Comparison of ENCODE assay signal across 9 mouse cellular contexts in the genomic region with DNA sequence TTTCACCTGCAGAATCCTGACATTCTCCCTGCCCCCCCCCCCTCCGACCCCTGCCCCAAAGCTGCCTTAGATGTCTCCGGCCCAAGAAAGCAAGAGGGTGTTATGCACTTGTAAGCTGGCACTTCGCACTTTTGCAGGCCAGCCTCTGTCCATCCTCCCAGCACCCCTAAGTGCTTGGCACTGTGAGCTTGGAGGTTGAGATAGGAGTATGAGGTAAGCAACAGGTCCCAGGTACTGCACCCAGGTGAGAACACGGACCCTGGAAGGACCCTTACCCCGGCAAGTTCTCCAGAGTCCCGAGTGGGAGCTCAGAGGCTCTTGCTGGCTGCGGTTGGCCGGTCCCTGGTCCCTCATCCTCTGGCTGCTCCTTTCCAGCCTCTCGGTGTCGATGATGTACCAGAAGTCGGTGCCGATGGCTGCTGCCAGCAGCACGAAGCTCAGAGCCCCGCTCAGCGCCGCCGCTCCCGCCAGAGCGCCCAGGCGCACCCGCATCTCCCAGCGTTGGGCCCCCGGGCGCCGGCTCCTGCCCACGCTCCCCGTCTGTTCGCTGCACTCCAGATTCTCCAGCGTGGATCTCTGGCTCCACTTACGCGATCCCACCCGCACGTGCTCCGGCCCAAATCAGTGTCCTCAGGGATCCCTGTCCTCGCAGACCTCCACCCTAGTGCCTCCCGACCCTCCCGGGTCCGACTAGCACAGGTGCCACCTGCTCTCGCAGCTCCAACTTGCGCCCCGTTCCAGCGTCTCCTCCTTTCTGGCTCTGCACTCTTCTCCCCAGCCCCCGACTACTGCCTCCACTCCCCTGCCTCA. TPM values are rescaled to one million over a fixed set of nuclear protein-coding genes. Genes with fewer than 3 reads are reported as not detected.
A peak's percentile ranks its signal among the peaks of the same experiment; 100 is the strongest.
DNase-seq lines count a peak whose midpoint lies in the region; ATAC-seq and TF ChIP-seq lines count a peak whose summit lies in the region.
"Had no signal": no experiment of that assay in that cellular context is flagged by ENCODE, and none has a peak within 500 bp of the region (broad histone marks: within the 10 kb centered on the region; RNA-seq: fewer than 3 reads in every experiment).

No protein-coding gene starts in this region.

- H3K36me3 ChIP-seq in hindbrain, embryonic 13.5 days: no peaks in the 10 kb centered on the region
- no peaks in the 10 kb centered on the region for H3K36me3 ChIP-seq in limb, embryonic 11.5 days (ENCODE audit: control insufficient read depth, insufficient read depth, low read length)
- H3K36me3 ChIP-seq in small intestine, adult 2 months (ENCODE audit: control insufficient read depth, insufficient read depth, low read length): no peaks in the 10 kb centered on the region

- WGBS in hindbrain, embryonic 13.5 days: 6% methylated on average over 42 of the region's 43 CpGs
- WGBS in limb, embryonic 11.5 days: 4% methylated on average over 39 of the region's 43 CpGs
- 6% methylated on average over 43 of the region's 43 CpGs for WGBS in small intestine, adult 2 months

- peak; percentile 80 for DNase-seq in heart, adult 11 months
- no peak for DNase-seq in heart, adult 8-10 months (ENCODE audit: low spot score)
- peak; percentile 62 for DNase-seq in brain, adult 2 months (ENCODE audit: low read depth, low spot score)
- DNase-seq in limb, embryonic 11.5 days (ENCODE audit: low spot score): no peak
- no peak for DNase-seq in natural killer cell, adult 2 months (ENCODE audit: low spot score in 2 of 2)
- no peak for DNase-seq in kidney, adult 11 months

- H3K27me3 ChIP-seq in hindbrain, embryonic 13.5 days: peaks cover 61% of the 10 kb centered on the region
- H3K27me3 ChIP-seq in limb, embryonic 11.5 days (ENCODE audit: control insufficient read depth, insufficient read depth, low read length): peaks cover 31% of the 10 kb centered on the region
- H3K27me3 ChIP-seq in small intestine, adult 2 months (ENCODE audit: control insufficient read depth, insufficient read depth, low read length): peaks cover 11% of the 10 kb centered on the region; the same call in 1 of the 2 replicates

- H3K9me3 ChIP-seq in hindbrain, embryonic 13.5 days: no peaks in the 10 kb centered on the region
- no peaks in the 10 kb centered on the region for H3K9me3 ChIP-seq in limb, embryonic 11.5 days (ENCODE audit: control insufficient read depth, low read length)

- H3K27ac ChIP-seq in hindbrain, embryonic 13.5 days: no peak overlapping the region
- no peak overlapping the region for H3K27ac ChIP-seq in limb, embryonic 11.5 days (replicated peaks; ENCODE audit: low read depth, low read length)
- H3K27ac ChIP-seq in small intestine, adult 2 months (ENCODE audit: insufficient read depth, low read depth, low read length): no peak overlapping the region

- TF ChIP-seq CTCF in small intestine, adult 2 months (IDR thresholded peaks at IDR 0.05; ENCODE audit: extremely low read depth, insufficient read length, insufficient replicate concordance, low read depth, low read length): no peak

- ATAC-seq in hindbrain, embryonic 13.5 days (ENCODE audit: low FRiP score): no peak
- ATAC-seq in limb, embryonic 11.5 days (ENCODE audit: insufficient number of reproducible peaks, low FRiP score, low TSS enrichment, low read depth): no peak

- peak overlapping the region; percentile 41 for H3K4me3 ChIP-seq in hindbrain, embryonic 13.5 days
- H3K4me3 ChIP-seq in limb, embryonic 11.5 days (ENCODE audit: low read depth, low read length): peak overlapping the region; percentile 22
- H3K4me3 ChIP-seq in small intestine, adult 2 months (ENCODE audit: low read depth, low read length): peak overlapping the region; percentile 11; the same call in 1 of the 2 replicates
- H3K4me3 ChIP-seq: myocyte had no signal

- H3K9ac ChIP-seq in hindbrain, embryonic 13.5 days: peak overlapping the region; percentile 65
- no peak overlapping the region for H3K9ac ChIP-seq in limb, embryonic 11.5 days (ENCODE audit: low read length)

- H3K4me2 ChIP-seq in hindbrain, embryonic 13.5 days: peak overlapping the region; percentile 71
- H3K4me2 ChIP-seq in limb, embryonic 11.5 days (ENCODE audit: low read depth, severe bottlenecking): peak overlapping the region; percentile 45

- no peak for TF ChIP-seq POLR2A in small intestine, adult 2 months (IDR thresholded peaks at IDR 0.05; ENCODE audit: low read depth, low read length)

- peaks cover 11% of the 10 kb centered on the region for H3K4me1 ChIP-seq in hindbrain, embryonic 13.5 days (replicated peaks)
- 0 out of 2 replicates have a peak, but pooled peaks cover 2% of the 10 kb centered on the region for H3K4me1 ChIP-seq in limb, embryonic 11.5 days (ENCODE audit: control insufficient read depth, insufficient read depth, low read length)
- H3K4me1 ChIP-seq in small intestine, adult 2 months (ENCODE audit: control insufficient read depth, insufficient read depth, insufficient read length, low read length): no peaks in the 10 kb centered on the region

RNA-seq across cellular contexts. Expression of gene Tmem114, which starts 0.6 kb away (rescaled TPM):
- not detected for total RNA-seq in heart, adult 8-10 months (2022)
- polyA plus RNA-seq in hindbrain, embryonic 13.5 days (2015; fragmentation: Nextera tagmentation; extraction: Ambion mirVana): 0.23 and 0.45 TPM in 2 replicates
- 0.23 TPM in 1 of 2 replicates, not detected in the other for polyA plus RNA-seq in limb, embryonic 11.5 days (2014; fragmentation: Nextera tagmentation; extraction: Ambion mirVana)
- not detected in 2 replicates for polyA plus RNA-seq in small intestine, adult 2 months (2012; rRNA removed)
- polyA plus RNA-seq: myocyte had no signal

RNA-seq across cellular contexts. Expression of gene Mettl22, which starts 46.2 kb away (rescaled TPM):
- total RNA-seq in heart, adult 8-10 months (2022): 10 to 100 TPM; 30.7 to 41.3 (median 34.9) TPM
- polyA plus RNA-seq in hindbrain, embryonic 13.5 days (2015; fragmentation: Nextera tagmentation; extraction: Ambion mirVana): 34.6 and 34.8 TPM in 2 replicates
- 14.1 and 17.4 TPM in 2 replicates for polyA plus RNA-seq in limb, embryonic 11.5 days (2014; fragmentation: Nextera tagmentation; extraction: Ambion mirVana)
- 5.6 and 10.3 TPM in 2 replicates for polyA plus RNA-seq in small intestine, adult 2 months (2012; rRNA removed)

Comparison
In these comparisons a context has a peak if more than half of its experiments do, and no peak if none do; other contexts are left out.
1. DNase-seq: peak in heart, adult 11 months (single experiment) and brain, adult 2 months (single experiment); none in heart, adult 8-10 months (single experiment), limb, embryonic 11.5 days (single experiment), natural killer cell, adult 2 months (0 of 2) and kidney, adult 11 months (single experiment).
2. Peak in every context shown above with its lines, with median percentiles within 50 percentile points of each other: H3K4me3 ChIP-seq.